Mouse (Mus musculus) frontal cortex, postnatal 25 days (tissue): ENCODE measurements around the gene Pecam1.
"Not testable (repeated sequence)": the region's sequence is repeated elsewhere in the genome, so short reads cannot be mapped to it uniquely, and the experiment has no call there.

ENCODE experiments used
- DNase-seq, 2 experiments: peaks; one replicate each; pipeline ENCODE4 v3.0.0; 2022; ENCODE audit warnings: low spot score in 2 of 2

Gene Pecam1

GRCm38 (mm10) chr11:106750121-106750751 is at the start of gene Pecam1:
Gene Pecam1, minus strand, starts transcription at chr11:106750628.
- DNase-seq = no peak

DNA sequence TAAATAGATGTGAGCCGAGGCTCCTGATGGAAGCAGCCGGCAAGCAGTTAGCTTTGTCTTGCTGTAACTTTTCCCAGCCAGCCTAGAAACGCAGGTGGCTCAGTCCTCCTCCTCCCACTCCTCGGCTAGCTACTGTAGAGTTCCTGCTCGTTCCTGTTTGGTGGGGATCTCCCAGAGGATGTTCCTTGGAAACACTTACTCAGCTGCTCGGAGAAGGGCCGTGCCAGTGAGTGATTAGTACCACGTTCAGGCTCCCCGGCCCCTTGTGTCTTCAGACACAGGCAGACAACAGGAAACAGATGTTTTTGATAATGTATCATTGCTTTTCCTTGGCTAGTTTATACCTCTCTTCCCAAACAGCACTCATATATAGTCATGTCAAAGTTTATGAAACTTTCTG is 45.3 kb upstream of the Pecam1 start:
- no peak for DNase-seq

- no peak for DNase-seq
Measured at GRCm38 (mm10) chr11:106793846-106794245, 43.4 kb upstream of the Pecam1 start.

DNA sequence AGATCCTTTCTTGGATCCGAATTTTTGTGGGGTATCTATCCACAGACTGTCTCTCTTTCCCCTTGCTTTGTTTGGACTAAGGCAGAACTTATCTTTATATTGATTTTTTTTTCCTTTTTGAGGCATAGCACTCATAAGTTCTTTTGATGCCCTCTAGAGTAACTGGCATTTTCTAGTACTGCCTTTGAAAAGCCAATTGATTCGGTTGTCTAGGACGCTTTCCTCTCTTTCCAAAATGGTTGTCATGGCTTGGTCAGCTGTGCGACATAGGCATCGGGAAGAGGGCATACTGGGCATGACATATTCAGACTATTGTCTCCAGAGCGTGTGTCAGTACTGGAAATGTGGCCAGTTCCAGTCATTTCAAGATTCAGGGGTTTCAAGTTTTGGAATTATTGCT is 39.2 kb upstream of the Pecam1 start:
- no peak for DNase-seq

- DNase-seq = peak in 1 of 2 experiments; percentile 97
Measured at GRCm38 (mm10) chr11:106788775-106789459, 38.5 kb upstream of the Pecam1 start, which contains the start of the genes Ddx5 and Cep95. Gene Ddx5, minus strand, starts transcription at chr11:106789185. Gene Cep95, plus strand, starts transcription at chr11:106789252.

- DNase-seq = peak; percentile 98 to 99
Measured at GRCm38 (mm10) chr11:106788026-106788774, 37.8 kb upstream of the Pecam1 start.

DNA sequence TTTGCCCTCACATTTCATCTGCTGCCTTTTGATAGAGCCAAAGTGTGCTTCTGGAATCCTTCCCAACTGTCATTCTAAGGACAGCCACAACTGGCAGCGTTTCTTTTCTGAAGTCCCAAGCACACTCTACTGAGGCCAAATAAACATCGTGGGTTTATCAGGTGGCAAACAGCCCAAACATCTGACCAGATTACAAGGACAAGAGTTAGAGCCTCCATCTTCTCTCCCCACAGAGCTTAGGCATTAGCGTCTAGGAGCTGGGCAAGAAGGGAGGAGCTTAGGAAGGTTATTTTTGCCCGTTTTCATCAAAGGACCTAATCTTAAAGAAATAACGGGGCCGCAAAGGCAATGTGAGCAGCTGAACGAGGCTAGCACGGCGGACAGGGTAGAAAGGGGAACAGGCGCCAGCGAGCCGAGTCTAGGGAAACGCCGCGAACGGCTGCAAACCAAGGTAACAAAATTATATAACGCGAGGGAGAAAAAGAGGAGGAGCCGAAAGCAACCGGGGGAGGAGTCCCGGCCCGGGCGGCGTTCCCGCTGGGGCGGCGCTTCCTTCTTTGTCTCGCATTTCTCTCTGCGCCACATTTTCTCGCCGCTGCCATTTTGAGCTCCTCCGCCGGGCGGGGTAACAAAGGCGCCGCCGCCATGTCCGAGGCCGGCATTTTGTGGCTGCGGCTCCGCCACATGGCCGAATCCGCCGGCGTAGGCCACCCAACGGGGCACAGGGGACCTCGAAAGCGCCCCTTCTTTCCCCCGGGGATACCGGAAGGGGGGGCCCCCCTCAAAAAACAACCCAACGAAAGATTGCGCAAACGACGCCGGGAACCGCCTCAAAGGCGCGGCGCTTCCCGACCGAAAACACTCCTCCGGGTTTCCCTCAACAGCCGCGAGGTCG is 37.0 kb upstream of the Pecam1 start:
- DNase-seq = peak; percentile 74 to 75

- no peak for DNase-seq
Measured at GRCm38 (mm10) chr11:106785043-106785442, 34.6 kb upstream of the Pecam1 start.

- no peak for DNase-seq
Measured at GRCm38 (mm10) chr11:106784476-106784875, 34.0 kb upstream of the Pecam1 start.

GRCm38 (mm10) chr11:106782841-106783764 is 32.7 kb upstream of the Pecam1 start:
- DNase-seq = no peak

GRCm38 (mm10) chr11:106782271-106782670 is 31.8 kb upstream of the Pecam1 start:
- DNase-seq = not testable (repeated sequence)

DNA sequence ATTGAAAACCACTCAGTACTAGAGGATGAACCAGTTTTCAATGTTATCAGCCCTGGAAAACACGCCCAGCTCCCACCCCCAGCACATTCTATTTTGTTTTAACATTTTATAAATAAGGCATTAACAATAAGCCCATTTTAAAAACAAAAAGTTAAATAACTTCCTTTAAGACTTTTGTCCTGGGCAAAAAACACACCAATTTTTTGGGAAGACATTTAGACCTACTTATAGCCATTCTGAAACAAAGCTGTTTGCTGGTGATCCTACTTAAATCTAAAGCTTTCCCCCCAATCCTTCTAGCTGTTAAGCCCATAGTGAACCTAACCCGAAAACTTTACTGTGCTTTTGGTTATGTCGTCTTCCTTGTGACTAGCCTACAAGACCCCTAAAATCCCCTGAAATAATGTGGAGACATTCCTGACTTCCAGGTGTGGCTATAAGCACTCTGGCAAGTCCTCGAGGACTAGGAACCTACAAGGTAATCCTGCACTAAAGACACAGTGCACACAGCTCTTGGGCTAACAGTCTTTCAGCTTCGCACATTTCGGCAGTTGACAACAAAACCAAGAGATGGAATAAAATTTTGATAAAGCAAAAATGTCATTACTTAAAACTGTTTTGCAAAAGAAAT is 30.3 kb upstream of the Pecam1 start:
- DNase-seq = no peak

DNA sequence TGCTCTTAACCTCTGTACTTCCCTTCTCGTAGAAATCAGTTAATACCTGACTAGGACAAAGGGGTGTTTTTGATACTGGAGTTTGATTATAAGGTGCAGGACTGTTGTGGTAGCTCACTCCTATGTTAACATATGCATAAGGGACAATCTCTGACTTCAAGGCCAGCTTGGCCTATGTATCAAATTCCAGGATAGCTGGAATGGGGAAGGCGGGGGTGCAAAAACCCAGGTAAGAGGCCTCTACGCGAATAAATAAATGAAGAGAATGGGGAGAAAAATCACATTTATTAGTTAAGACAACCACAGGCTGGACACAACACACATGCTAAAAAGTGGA is 29.6 kb upstream of the Pecam1 start:
- no peak for DNase-seq

- DNase-seq = peak; percentile 80 to 83
Measured at GRCm38 (mm10) chr11:106779388-106780088, 29.1 kb upstream of the Pecam1 start, which contains the start of gene Polg2. Gene Polg2, minus strand, starts transcription at chr11:106779537.

- no peak for DNase-seq
Measured at GRCm38 (mm10) chr11:106778589-106779387, 28.4 kb upstream of the Pecam1 start.

GRCm38 (mm10) chr11:106778132-106778531 is 27.7 kb upstream of the Pecam1 start:
- no peak for DNase-seq

DNA sequence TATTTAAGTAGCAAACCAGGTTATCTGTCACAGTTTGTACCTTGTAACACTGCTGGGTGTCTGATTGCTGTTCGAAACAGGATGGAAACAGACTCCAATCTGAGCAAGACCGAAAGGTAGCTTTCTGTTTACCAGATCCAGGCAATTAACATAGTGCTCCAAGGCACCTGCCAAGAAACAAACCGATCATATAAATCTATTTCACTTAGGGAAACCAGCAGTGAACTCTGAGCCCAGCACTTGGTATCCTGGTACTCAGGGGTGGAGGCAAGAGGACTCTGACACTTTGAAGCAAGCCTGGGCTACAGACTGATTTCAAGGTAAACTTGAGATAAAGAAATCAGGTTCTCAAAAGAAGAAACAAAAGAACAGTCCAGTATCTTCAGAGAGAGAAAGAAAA is 27.0 kb upstream of the Pecam1 start:
- no peak for DNase-seq

DNA sequence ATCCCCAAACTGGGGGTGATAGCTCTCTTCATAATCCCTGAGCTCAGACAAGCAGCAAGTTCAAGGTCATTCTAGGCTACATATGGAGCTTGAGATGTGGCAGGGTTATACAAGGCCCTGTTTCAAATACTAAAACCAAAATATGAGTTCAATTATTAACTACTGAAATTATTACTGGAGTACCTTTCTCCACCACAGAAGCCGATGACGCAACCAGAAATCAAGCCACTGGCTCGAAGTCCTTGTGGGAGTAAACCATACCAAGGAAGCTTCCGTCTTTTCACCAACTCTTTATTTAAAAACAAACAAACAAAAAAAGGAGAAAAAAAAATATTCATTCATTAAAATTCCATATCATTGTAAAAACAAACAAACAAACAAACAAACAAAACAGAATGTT is 26.5 kb upstream of the Pecam1 start:
- DNase-seq = no peak

DNA sequence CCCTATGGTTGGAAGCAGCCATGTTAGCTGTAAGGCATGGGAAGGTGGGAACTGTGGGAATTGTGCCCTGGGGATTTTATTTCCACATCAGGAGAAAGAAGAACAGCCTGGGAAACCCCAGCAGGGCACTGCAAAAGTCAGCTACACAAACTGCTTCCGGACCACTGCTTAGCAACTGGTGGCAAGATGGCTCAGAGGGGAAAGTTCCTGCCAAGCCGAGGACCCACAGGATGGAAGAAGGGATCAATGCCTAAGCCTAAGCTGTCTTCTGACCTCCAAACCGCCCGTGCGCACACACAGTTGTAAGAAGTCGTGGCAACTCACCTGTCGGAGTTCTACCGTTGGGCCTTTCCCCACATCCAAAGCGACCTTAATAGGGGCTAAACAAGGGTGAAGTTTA is 22.6 kb upstream of the Pecam1 start:
- DNase-seq = no peak
